Mouse (Mus musculus): ENCODE data around the gene Rhox4b. TPM values are rescaled to one million over a fixed set of nuclear protein-coding genes. Genes with fewer than 3 reads are reported as not detected.

Gene Rhox4b
- not detected for polyA plus RNA-seq (2014; fragmentation: Illumina TruSeq; extraction: RNeasy Lipid Tissue Mini Kit (QIAGEN cat#74804); ENCODE audit: insufficient read depth, low read depth, low replicate concordance)

GRCm38 (mm10) chrX:37432194-37432593, at the start of gene Rhox4b:
TSS of gene Rhox4b (plus strand) at chrX:37432494.

GRCm38 (mm10) chrX:37390548-37390947, 41.7 kb upstream of the Rhox4b start, which contains the start of gene Rhox4a2:
TSS of gene Rhox4a2 (plus strand) at chrX:37390848.

DNA sequence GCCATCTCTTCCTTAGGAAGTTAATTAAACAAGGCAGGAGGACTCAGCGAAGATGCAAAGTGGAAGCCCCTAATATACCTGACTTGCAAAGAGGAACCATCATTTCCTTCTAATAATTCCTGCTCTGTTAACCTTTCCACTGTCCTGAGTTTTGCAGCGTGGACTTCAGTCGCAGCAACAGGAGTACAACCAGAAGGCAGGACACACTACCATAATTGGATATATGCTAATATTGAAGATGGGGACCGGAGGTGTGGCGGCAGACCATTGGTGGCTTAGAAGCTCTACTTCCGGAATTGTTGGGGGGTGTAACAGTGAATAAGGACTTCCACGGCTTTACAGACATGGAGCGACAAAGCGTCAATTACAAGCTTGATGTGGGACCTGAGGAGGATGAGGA, 20.5 kb upstream of the Rhox4b start, which contains the start of gene Rhox2b:
Gene Rhox2b, plus strand, starts transcription at position 301 of the 400 bp plus-strand sequence.

GRCm38 (mm10) chrX:37453380-37453779, 21.1 kb downstream of the Rhox4b start, which contains the start of gene Rhox2c:
TSS of gene Rhox2c (plus strand) at chrX:37453680.

GRCm38 (mm10) chrX:37458285-37458684, 26.0 kb downstream of the Rhox4b start, which contains the start of gene Rhox3c:
TSS of gene Rhox3c (plus strand) at chrX:37458585.

GRCm38 (mm10) chrX:37480037-37480436, 47.7 kb downstream of the Rhox4b start, which contains the start of gene Rhox4c:
TSS of gene Rhox4c (plus strand) at chrX:37480337.

Other genes starting within 250 kb of the Rhox4b start
- 348 TPM for gene Ndufa1, start 241.3 kb upstream of the Rhox4b start, polyA plus RNA-seq (2014; fragmentation: Illumina TruSeq; extraction: RNeasy Lipid Tissue Mini Kit (QIAGEN cat#74804); ENCODE audit: insufficient read depth, low read depth, low replicate concordance)
- gene Rnf113a1, start 241.2 kb upstream of the Rhox4b start, polyA plus RNA-seq (2014; fragmentation: Illumina TruSeq; extraction: RNeasy Lipid Tissue Mini Kit (QIAGEN cat#74804); ENCODE audit: insufficient read depth, low read depth, low replicate concordance): 2.7 TPM
- not detected for gene Gm9, start 221.5 kb upstream of the Rhox4b start, polyA plus RNA-seq (2014; fragmentation: Illumina TruSeq; extraction: RNeasy Lipid Tissue Mini Kit (QIAGEN cat#74804); ENCODE audit: insufficient read depth, low read depth, low replicate concordance)
- gene Rhox1, start 210.2 kb upstream of the Rhox4b start, polyA plus RNA-seq (2014; fragmentation: Illumina TruSeq; extraction: RNeasy Lipid Tissue Mini Kit (QIAGEN cat#74804); ENCODE audit: insufficient read depth, low read depth, low replicate concordance): not detected
- not detected for gene Rhox2a, start 187.5 kb upstream of the Rhox4b start, polyA plus RNA-seq (2014; fragmentation: Illumina TruSeq; extraction: RNeasy Lipid Tissue Mini Kit (QIAGEN cat#74804); ENCODE audit: insufficient read depth, low read depth, low replicate concordance)
- not detected for gene Rhox3a, start 182.6 kb upstream of the Rhox4b start, polyA plus RNA-seq (2014; fragmentation: Illumina TruSeq; extraction: RNeasy Lipid Tissue Mini Kit (QIAGEN cat#74804); ENCODE audit: insufficient read depth, low read depth, low replicate concordance)
- gene Rhox4a, start 167.2 kb upstream of the Rhox4b start, polyA plus RNA-seq (2014; fragmentation: Illumina TruSeq; extraction: RNeasy Lipid Tissue Mini Kit (QIAGEN cat#74804); ENCODE audit: insufficient read depth, low read depth, low replicate concordance): not detected
- not detected for gene Rhox3a2, start 52.5 kb upstream of the Rhox4b start, polyA plus RNA-seq (2014; fragmentation: Illumina TruSeq; extraction: RNeasy Lipid Tissue Mini Kit (QIAGEN cat#74804); ENCODE audit: insufficient read depth, low read depth, low replicate concordance)
- not detected for gene Rhox4a2, start 41.6 kb upstream of the Rhox4b start, polyA plus RNA-seq (2014; fragmentation: Illumina TruSeq; extraction: RNeasy Lipid Tissue Mini Kit (QIAGEN cat#74804); ENCODE audit: insufficient read depth, low read depth, low replicate concordance)
- gene Rhox2b, start 20.4 kb upstream of the Rhox4b start, polyA plus RNA-seq (2014; fragmentation: Illumina TruSeq; extraction: RNeasy Lipid Tissue Mini Kit (QIAGEN cat#74804); ENCODE audit: insufficient read depth, low read depth, low replicate concordance): not detected
- not detected for gene Rhox2c, start 21.2 kb downstream of the Rhox4b start, polyA plus RNA-seq (2014; fragmentation: Illumina TruSeq; extraction: RNeasy Lipid Tissue Mini Kit (QIAGEN cat#74804); ENCODE audit: insufficient read depth, low read depth, low replicate concordance)
- not detected for gene Rhox3c, start 26.1 kb downstream of the Rhox4b start, polyA plus RNA-seq (2014; fragmentation: Illumina TruSeq; extraction: RNeasy Lipid Tissue Mini Kit (QIAGEN cat#74804); ENCODE audit: insufficient read depth, low read depth, low replicate concordance)
- gene Rhox4c, start 47.8 kb downstream of the Rhox4b start, polyA plus RNA-seq (2014; fragmentation: Illumina TruSeq; extraction: RNeasy Lipid Tissue Mini Kit (QIAGEN cat#74804); ENCODE audit: insufficient read depth, low read depth, low replicate concordance): not detected
- gene Rhox2d, start 60.9 kb downstream of the Rhox4b start, polyA plus RNA-seq (2014; fragmentation: Illumina TruSeq; extraction: RNeasy Lipid Tissue Mini Kit (QIAGEN cat#74804); ENCODE audit: insufficient read depth, low read depth, low replicate concordance): not detected
- gene Rhox4d, start 81.9 kb downstream of the Rhox4b start, polyA plus RNA-seq (2014; fragmentation: Illumina TruSeq; extraction: RNeasy Lipid Tissue Mini Kit (QIAGEN cat#74804); ENCODE audit: insufficient read depth, low read depth, low replicate concordance): not detected
- not detected for gene Rhox2e, start 98.0 kb downstream of the Rhox4b start, polyA plus RNA-seq (2014; fragmentation: Illumina TruSeq; extraction: RNeasy Lipid Tissue Mini Kit (QIAGEN cat#74804); ENCODE audit: insufficient read depth, low read depth, low replicate concordance)
- not detected for gene Rhox3e, start 109.5 kb downstream of the Rhox4b start, polyA plus RNA-seq (2014; fragmentation: Illumina TruSeq; extraction: RNeasy Lipid Tissue Mini Kit (QIAGEN cat#74804); ENCODE audit: insufficient read depth, low read depth, low replicate concordance)
- not detected for gene Rhox4e, start 124.9 kb downstream of the Rhox4b start, polyA plus RNA-seq (2014; fragmentation: Illumina TruSeq; extraction: RNeasy Lipid Tissue Mini Kit (QIAGEN cat#74804); ENCODE audit: insufficient read depth, low read depth, low replicate concordance)
- not detected for gene Rhox2f, start 138.9 kb downstream of the Rhox4b start, polyA plus RNA-seq (2014; fragmentation: Illumina TruSeq; extraction: RNeasy Lipid Tissue Mini Kit (QIAGEN cat#74804); ENCODE audit: insufficient read depth, low read depth, low replicate concordance)
- not detected for gene Rhox3f, start 148.5 kb downstream of the Rhox4b start, polyA plus RNA-seq (2014; fragmentation: Illumina TruSeq; extraction: RNeasy Lipid Tissue Mini Kit (QIAGEN cat#74804); ENCODE audit: insufficient read depth, low read depth, low replicate concordance)
- not detected for gene Rhox4f, start 175.2 kb downstream of the Rhox4b start, polyA plus RNA-seq (2014; fragmentation: Illumina TruSeq; extraction: RNeasy Lipid Tissue Mini Kit (QIAGEN cat#74804); ENCODE audit: insufficient read depth, low read depth, low replicate concordance)
- gene Rhox3g, start 196.1 kb downstream of the Rhox4b start, polyA plus RNA-seq (2014; fragmentation: Illumina TruSeq; extraction: RNeasy Lipid Tissue Mini Kit (QIAGEN cat#74804); ENCODE audit: insufficient read depth, low read depth, low replicate concordance): not detected
- not detected for gene Rhox2g, start 211.0 kb downstream of the Rhox4b start, polyA plus RNA-seq (2014; fragmentation: Illumina TruSeq; extraction: RNeasy Lipid Tissue Mini Kit (QIAGEN cat#74804); ENCODE audit: insufficient read depth, low read depth, low replicate concordance)
- not detected for gene Rhox4g, start 218.8 kb downstream of the Rhox4b start, polyA plus RNA-seq (2014; fragmentation: Illumina TruSeq; extraction: RNeasy Lipid Tissue Mini Kit (QIAGEN cat#74804); ENCODE audit: insufficient read depth, low read depth, low replicate concordance)
- not detected for gene Rhox3h, start 236.3 kb downstream of the Rhox4b start, polyA plus RNA-seq (2014; fragmentation: Illumina TruSeq; extraction: RNeasy Lipid Tissue Mini Kit (QIAGEN cat#74804); ENCODE audit: insufficient read depth, low read depth, low replicate concordance)
- gene Rhox2h, start 240.8 kb downstream of the Rhox4b start, polyA plus RNA-seq (2014; fragmentation: Illumina TruSeq; extraction: RNeasy Lipid Tissue Mini Kit (QIAGEN cat#74804); ENCODE audit: insufficient read depth, low read depth, low replicate concordance): not detected